Mouse (Mus musculus): ENCODE results near the gene Gm5617.
"Not testable (repeated sequence)": the region's sequence is repeated elsewhere in the genome, so short reads cannot be mapped to it uniquely, and the experiment has no call there.

The Gm5617 gene

DNA sequence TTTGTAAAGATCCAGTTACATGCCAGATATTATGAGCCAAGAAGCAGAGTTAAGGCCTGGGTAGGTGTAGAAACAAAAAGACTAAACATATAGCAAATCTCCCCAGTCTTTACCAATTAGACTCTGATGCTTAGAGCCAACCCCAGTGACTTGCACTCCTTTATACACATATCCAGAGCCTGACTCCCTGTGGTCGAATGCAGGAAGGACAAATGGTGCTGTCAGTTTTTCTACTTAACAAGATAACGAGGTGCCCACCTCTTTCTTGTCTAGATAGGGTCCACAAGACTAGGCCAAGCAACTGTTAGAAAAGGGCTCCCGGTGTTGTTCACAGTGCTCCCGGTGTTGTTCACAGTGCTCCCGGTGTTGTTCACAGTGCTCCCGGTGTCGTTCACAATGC, 6.0 kb downstream of the Gm5617 start:
- DNase-seq (ENCODE audit: low spot score) = no peak

DNA sequence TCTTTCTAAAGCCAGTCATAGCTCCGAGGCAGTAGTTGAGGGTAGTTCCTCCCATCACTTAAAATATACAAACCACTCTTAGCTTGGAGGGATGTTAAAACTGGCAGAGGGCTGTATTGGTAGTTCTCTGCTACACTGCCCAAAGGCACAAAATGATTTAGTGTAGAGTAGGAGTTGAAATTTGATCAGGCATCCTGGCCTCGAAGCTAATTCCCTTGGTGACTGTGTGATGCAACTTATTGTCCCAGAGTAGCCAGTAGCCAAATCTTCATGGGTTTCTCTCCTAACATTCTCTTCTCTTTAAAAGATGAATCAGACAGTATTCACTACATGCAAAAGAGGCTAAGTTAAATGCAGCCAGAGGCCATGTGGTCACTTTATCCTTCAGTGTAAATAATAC, 7.8 kb downstream of the Gm5617 start:
- no peak for DNase-seq (ENCODE audit: low spot score)

DNA sequence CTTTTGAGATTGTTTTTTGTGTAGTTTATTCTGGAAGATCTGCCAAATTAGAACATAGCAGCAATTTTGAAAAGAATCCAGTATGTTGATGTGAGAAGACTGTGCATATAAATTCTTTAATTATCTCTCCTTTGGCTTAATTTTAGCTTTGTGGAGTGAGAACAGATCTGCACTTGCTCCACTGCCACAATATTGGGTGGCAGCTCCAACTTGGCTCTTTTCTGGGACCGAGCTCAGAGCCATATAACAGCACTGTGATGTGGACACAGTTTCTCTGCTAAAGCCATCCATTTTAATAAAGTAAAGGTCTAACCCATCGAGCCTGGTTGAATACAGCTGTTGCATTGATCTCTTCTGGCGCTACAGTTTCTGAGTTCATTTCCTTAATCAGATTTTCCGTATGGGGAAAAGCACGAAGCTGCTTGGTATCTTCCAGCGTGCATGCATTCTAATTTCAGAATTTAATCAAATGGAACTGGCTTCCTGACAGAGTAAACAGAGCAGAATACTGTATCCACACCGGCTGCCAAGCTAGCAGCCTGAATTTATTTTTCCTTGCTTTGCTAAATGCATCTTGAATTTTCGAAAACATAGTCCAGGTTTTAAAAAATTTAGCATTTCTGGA, 9.6 kb downstream of the Gm5617 start:
- no peak for DNase-seq (ENCODE audit: low spot score)

DNA sequence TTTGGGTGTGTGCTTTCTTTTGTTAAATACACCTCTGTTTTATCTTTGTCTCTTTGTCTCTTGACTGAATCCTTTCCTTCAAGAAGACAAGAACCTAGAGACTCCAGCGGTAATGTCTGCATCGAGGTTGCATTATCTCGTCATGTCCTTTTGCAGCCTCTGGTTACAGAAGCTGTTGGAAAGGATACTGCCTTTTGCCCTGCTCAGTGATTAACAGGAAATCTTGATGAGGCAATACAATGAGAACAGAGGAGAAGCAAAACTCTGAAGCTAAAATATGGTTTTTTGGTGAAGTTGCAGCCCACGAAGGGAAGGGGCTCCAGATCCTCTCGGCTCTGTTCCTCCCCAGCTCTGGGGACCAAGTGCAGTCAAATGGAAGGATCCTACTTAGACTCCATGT, 14.9 kb downstream of the Gm5617 start:
- DNase-seq (ENCODE audit: low spot score) = no peak

DNA sequence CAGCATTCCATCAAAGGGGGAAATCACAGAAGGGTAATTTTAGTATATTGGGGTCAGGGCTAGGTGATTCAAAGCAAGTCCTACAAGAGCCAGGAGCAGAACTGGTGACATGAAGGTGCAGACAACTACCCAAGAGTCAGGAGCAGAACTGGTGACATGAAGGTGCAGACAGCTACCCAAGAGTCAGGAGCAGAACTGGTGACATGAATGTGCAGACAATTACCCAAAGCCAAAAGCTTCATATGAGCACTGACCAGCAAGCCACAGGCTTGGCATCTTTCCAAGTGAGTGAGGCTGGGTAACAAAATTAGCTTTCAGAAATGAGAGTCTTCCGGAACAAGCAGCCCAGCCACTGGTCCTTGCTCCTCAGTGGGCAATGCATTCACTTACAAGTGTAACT, 20.1 kb downstream of the Gm5617 start:
- no peak for DNase-seq (ENCODE audit: low spot score)

DNA sequence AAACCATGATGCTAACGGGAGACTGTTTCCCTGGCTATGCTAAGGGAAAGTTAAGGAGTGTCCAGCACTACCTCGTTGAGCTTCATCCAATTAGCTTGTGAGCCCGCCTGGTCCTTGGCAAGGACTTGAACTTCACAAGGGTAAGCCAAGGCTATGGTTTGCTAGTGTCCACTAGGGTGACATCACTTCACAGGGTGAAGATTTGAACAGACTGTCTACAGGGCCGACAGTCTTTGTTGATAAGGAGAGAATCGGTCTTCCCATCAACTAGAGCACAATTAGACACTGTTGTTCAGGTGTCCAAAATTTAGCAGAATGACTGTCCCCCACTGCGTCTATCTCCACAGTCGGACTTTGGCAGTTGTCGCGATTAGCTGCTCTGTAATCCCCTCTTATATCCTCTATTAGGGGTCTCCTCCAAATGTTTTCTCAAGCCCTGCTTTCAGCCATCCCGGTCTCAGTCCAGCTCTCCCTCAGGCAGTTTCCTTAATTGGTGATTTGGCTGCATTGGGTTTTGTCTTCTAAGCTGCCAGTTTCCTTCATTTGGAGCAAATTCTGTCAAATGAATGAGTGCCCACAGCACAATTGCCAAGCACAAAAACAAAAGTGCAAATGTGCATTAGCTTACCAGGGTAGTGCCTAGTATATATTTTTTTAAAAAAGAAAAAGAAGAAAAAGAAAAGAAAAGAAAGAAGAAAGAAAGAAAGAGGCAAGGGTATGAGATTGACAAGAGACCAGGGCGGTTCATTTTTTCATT, 21.6 kb downstream of the Gm5617 start:
- DNase-seq (ENCODE audit: low spot score) = no peak

DNA sequence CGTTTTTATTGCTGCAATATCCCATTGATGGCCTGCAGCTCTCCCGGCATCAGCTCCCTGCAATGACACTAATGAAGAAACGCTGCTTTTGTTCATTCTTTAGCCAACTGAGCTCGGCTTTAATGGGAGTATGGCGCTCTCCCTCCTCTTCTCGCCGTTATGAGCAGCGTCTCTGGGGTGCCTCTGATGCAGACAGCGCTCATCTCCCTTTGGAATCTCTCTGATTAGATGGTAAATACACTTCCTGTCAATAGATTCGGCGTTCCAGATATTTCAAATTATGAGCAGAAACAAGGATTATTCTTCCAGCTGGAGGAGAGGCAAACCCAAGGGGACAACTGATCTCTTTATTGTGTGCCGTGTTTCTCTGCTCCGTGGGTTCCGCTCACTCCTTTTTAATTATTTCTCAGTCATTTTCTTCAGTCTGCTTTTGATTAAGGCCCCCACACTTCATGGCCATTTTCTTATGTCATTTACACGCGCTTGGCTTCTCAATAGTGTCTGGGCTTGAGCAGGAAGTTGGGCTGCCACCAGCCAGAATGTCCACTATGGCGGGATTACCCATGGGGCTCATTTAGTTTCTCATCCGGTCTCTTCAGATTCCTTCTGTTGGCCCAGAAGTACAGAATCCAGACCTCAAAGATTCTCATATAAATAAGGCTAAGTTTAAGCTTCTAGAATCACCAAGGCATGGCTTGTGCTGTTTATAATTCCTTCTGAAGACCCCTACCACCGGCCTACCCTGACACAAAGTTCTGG, 22.3 kb downstream of the Gm5617 start:
- no peak for DNase-seq (ENCODE audit: low spot score)

DNA sequence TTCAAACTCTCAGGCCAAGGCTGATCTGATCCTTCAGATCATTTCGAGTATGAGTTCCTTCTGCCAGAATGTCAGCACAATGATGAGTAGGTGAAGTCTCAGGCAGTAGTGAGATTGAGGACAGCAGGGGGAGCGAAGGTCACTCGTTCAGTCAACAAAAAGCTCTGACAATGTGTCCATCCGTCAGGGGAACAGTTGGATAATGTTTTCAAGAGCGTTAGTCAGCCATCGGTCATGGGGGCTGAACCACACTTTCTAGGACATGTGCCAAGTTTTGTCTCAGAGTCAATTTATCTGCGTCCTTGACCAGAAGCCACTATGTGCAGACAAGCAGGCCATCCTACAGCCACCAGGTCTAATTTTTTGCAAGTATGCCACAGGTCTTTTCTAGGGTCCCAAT, 25.2 kb downstream of the Gm5617 start:
- DNase-seq (ENCODE audit: low spot score) = not testable (repeated sequence)

DNA sequence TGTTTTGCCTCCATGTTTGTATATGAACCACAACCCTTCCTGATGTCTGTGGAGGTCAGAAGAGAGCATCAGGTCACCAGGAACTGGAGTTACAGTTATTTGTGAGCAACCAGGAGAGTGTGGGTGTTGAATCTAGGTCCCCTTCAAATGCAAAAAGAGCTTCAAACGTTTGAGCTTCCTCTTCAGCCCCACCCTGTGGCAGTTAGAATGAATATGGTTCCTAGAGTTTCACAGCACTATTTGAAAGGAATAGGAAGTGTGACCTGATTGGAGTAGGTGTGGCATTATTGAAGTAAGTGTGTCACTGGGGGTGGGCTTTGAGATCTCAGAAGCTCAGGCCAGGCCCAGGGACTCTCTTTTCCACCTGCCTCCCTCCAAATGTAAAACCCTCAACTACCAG, 30.3 kb downstream of the Gm5617 start:
- no peak for DNase-seq (ENCODE audit: low spot score)

DNA sequence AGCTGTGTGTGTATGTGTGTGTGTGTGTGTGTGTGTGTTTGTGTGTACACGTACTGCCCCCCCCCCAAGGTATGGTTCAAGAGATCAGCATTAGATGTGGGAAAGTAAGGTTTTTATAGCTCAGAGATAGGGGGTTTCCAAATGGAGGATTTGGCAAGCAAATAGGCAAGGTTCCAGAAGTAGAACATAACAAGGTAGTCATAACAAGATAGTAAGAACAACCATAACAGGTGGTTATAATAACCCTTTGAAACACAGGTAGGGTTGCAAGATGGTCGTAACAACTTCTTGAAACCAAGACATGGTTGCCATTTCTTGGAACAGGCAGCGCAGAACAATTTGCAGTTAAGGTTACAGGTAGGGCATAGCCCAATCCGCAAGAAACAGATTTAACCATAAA, 31.3 kb downstream of the Gm5617 start:
- DNase-seq (ENCODE audit: low spot score) = no peak

DNA sequence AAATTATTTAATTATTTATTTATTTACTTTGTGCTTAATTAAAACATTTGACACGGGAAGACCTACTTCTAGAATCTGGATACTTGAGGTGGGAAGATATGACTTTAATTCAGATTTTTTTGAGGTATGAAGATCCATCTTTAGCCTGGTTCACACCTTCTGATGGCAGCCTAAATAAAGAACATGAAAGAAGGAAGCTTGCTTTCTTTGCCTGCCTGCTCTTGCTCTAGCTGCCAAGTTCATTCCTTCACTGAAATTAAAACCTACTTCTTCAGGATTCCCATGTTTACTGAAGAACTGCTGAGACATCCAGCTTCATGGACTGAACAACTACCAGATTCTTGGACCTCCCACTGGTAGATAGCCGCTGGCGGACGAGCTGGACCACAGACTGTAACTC, 36.1 kb downstream of the Gm5617 start:
- DNase-seq (ENCODE audit: low spot score) = no peak

DNA sequence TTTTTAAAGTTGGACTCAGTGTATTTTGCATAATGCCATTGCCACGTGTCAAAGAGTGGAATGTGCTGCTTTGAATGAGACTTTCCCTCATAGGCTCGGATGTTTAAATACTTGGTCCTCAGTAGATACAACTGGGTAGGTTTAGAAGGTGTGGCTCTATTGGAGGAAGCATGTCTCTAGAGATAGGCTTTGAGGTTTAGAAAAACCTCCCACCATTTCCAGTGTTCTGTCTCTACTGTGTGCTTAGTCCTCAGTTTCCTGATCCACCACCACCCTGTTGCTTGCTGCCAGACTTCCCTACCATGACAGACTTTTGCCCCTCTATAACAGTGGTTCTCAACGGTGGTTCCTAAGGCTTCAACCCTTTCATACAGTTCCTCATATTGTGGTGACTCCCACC, 37.0 kb downstream of the Gm5617 start:
- DNase-seq (ENCODE audit: low spot score) = no peak

DNA sequence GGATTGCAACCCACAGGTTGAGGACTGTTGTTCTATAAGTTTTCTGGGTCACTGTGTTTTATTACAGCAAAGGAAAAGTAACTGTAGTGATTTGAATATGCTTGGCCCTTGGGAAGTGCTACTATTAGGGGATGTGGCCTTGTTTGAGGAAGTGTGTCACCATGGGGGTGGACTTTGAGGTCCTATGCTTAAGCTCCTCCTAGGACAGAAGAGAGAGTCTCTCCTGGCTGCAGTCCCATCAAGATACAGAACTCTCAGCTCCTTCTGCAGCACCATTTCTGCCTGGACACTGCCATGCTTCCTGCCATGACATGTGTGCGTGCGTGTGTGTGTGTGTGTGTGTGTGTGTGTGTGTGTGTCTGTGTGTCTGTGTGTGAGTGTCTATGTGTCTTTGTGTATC, 37.5 kb downstream of the Gm5617 start:
- DNase-seq (ENCODE audit: low spot score) = no peak

DNA sequence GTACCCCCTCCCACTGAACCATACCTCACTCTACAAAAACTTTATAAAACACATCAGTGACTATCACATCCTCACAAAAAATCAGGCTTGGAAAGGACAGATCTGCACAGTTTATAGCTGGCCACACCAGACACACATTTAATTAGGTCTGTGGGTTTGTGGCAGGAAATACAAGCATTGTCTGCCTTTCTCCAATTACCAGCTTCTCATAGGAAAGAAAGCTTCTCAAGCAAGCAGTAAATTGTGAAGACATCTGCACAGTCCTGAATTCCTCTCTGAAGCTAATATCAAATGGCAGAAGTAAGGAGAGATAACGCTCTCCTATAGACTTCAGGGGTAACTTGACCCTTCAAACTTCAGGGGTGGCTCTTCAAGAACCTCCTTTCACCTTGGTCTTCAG, 41.2 kb downstream of the Gm5617 start:
- no peak for DNase-seq (ENCODE audit: low spot score)

DNA sequence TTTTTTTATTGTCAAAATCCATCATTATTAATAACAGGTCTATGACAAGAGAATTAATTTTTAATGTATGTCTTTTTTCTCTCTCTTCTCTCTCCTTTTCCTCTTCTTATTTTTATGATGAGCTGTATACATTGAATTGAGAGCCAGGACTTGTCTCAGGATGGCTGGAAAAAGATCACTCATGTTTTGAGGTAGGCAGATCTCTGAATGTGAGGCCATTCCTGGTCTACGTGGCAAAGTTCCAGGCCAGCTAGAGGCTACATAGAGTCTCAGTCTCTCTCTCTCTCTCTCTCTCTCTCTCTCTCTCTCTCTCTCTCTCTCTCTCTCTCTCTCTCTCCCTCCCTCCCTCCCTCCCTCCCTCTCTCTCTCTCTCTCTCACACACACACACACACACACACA, 42.4 kb downstream of the Gm5617 start:
- not testable (repeated sequence) for DNase-seq (ENCODE audit: low spot score)

DNA sequence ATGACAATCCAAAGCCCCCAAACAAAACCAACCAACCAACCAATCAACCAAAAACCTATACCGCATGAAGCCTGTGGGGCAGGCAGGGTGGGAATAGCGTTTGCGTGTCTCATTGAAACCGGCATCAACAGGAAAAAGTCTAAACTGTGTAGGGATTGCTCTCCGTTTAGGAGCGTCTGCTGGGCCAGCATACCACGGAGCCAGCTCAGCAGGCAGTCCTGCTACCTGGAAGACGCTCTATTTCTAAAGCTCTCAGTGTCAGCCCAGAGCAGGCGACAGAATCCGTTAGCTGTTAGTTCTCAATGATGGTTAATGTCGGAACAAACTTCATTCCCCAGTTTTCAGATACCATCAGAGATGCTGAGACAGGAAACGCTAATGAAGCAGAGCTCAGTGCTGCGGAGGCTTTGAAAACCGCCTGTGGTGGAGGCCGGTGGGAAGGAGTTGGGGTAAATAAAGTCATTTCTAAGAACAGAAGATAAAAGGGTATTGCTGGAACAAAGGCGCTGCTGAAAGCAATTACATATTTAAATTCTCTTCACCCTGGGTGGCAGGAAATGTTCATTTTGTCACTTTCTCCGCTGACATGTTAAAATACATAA, 42.9 kb downstream of the Gm5617 start:
- peak; percentile 2 for DNase-seq (ENCODE audit: low spot score)

DNA sequence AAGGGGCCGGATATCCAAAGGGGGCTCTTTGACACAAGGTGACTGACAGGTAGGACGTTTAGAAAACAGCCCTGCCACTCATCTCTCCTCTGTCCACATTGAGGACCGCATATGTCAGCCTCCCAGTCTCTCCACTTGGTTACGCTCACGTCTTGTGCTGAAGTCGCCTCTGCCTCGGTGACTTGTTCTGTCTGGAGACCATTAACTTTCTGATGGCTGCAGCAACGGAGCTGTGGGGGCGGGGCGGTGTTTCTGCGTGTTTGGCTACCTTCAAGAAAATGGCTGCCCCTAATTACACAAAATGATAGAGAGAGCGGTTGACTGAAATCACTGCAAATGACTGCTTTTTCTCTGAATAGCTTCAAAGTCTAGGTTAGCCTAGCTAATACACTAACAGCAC, 43.4 kb downstream of the Gm5617 start:
- peak; percentile 5 for DNase-seq (ENCODE audit: low spot score)

All from yolk sac, embryonic 10.5 days (tissue).